Mouse (Mus musculus) CD4-positive, CD25-positive, alpha-beta regulatory T cell, adult 4 months (primary cell): ENCODE measurements around the gene Prkce. TPM values are rescaled to one million over a fixed set of nuclear protein-coding genes. Genes with fewer than 3 reads are reported as not detected.

ENCODE experiments used
- ATAC-seq: one replicate; pipeline ENCODE4 v1.8.0; 2017
- polyA plus RNA-seq, 2 experiments: library from polyadenylated mRNA; unstranded; fragments of 100-300 nt; shearing (Covaris generic); gene quantifications; one replicate each; pipeline ENCODE4 v1.2.1; 2017

Prkce gene
- polyA plus RNA-seq, 2 experiments from 2014 or later = 3.5 to 4.6 TPM

- ATAC-seq = no peak
These were observed 483.5 kb downstream of the Prkce start for GRCm38 (mm10) chr17:86651091-86651490.

- ATAC-seq = no peak
These were observed 485.2 kb downstream of the Prkce start for GRCm38 (mm10) chr17:86652751-86653150.

- no peak for ATAC-seq
These were observed 488.8 kb downstream of the Prkce start for GRCm38 (mm10) chr17:86656369-86656768.

GRCm38 (mm10) chr17:86662301-86662700 is 494.7 kb downstream of the Prkce start:
- no peak for ATAC-seq

GRCm38 (mm10) chr17:86663471-86663870 is 495.9 kb downstream of the Prkce start:
- no peak for ATAC-seq

- ATAC-seq = no peak
These were observed 500.4 kb downstream of the Prkce start for GRCm38 (mm10) chr17:86667836-86668600.

GRCm38 (mm10) chr17:86669641-86670373 is 502.2 kb downstream of the Prkce start:
- ATAC-seq = no peak

GRCm38 (mm10) chr17:86670731-86671130 is 503.1 kb downstream of the Prkce start:
- no peak for ATAC-seq

- ATAC-seq = no peak
These were observed 507.4 kb downstream of the Prkce start for GRCm38 (mm10) chr17:86674971-86675370.

- ATAC-seq = no peak
These were observed 508.8 kb downstream of the Prkce start for GRCm38 (mm10) chr17:86676336-86676735.

GRCm38 (mm10) chr17:86676909-86677308 is 509.3 kb downstream of the Prkce start:
- ATAC-seq = no peak

- ATAC-seq = no peak
These were observed 517.7 kb downstream of the Prkce start for GRCm38 (mm10) chr17:86685263-86685662.

GRCm38 (mm10) chr17:86687021-86687420 is 519.4 kb downstream of the Prkce start:
- no peak for ATAC-seq

GRCm38 (mm10) chr17:86690871-86691390 is 523.3 kb downstream of the Prkce start:
- no peak for ATAC-seq

GRCm38 (mm10) chr17:86697751-86698150 is 530.2 kb downstream of the Prkce start:
- no peak for ATAC-seq

GRCm38 (mm10) chr17:86703336-86703735 is 535.8 kb downstream of the Prkce start:
- no peak for ATAC-seq

- ATAC-seq = no peak
These were observed 537.7 kb downstream of the Prkce start for GRCm38 (mm10) chr17:86705236-86705635.

GRCm38 (mm10) chr17:86706467-86706866 is 538.9 kb downstream of the Prkce start:
- ATAC-seq = no peak

Other genes with a start within 250 kb of the Prkce start
- gene Srbd1, start 22.6 kb upstream of the Prkce start, polyA plus RNA-seq = 10 to 100 TPM; 13.9 to 17.4 TPM